Mouse (Mus musculus): ENCODE results near the gene Car9.

The Car9 gene

GRCm38 (mm10) chr4:43562769-43563600 is 56.2 kb downstream of the Car9 start:
- DNase-seq (ENCODE audit: low spot score in 2 of 2), result no peak
